Comparison of ENCODE assay signal across 8 mouse cellular contexts in genomic region chr3:103968701-103969100, GRCm38 (mm10). TPM values are rescaled to one million over a fixed set of nuclear protein-coding genes. Genes with fewer than 3 reads are reported as not detected.
DNase-seq lines count a peak whose midpoint lies in the region; ATAC-seq and TF ChIP-seq lines count a peak whose summit lies in the region.

No protein-coding gene starts in this region.

- H3K9me3 ChIP-seq in erythroblast, embryonic 14.5 days (ENCODE audit: control insufficient read depth, low read length), result no peaks in the 10 kb centered on the region
- H3K9me3 ChIP-seq in hindbrain, embryonic 11.5 days (ENCODE audit: control insufficient read depth, low read length), result no peaks in the 10 kb centered on the region
- no peaks in the 10 kb centered on the region for H3K9me3 ChIP-seq in limb, embryonic 13.5 days

- peak overlapping the region; percentile 48 for H3K27ac ChIP-seq in cortical plate, adult 2 months (ENCODE audit: insufficient read depth, low read length)
- peak overlapping the region; percentile 99 for H3K27ac ChIP-seq in hindbrain, embryonic 11.5 days (ENCODE audit: low read depth, low read length)
- H3K27ac ChIP-seq in limb, embryonic 13.5 days, result peak overlapping the region; percentile 97

- peak overlapping the region; percentile 76 for H3K4me2 ChIP-seq in hindbrain, embryonic 11.5 days (replicated peaks; ENCODE audit: low read depth, low read length)
- H3K4me2 ChIP-seq in limb, embryonic 13.5 days (replicated peaks), result peak overlapping the region; percentile 78

- TF ChIP-seq CTCF in C2C12 (IDR thresholded peaks at IDR 0.05; ENCODE audit: control insufficient read depth, insufficient read depth, insufficient read length), result no peak
- no peak for TF ChIP-seq CTCF in cortical plate, adult 2 months (IDR thresholded peaks at IDR 0.05; ENCODE audit: extremely low read depth, insufficient read depth, low read length)

- DNase-seq in hindbrain, embryonic 11.5 days (ENCODE audit: low spot score), result peak; percentile 78
- DNase-seq in retina, postnatal 7 days (ENCODE audit: low read depth, low spot score), result peak; percentile 5
- no peak for DNase-seq in adrenal gland, postnatal 4 days (ENCODE audit: low spot score in 2 of 2)

- peak overlapping the region; percentile 94 for H3K9ac ChIP-seq in hindbrain, embryonic 11.5 days (ENCODE audit: low read depth, low read length)
- peak overlapping the region; percentile 93 for H3K9ac ChIP-seq in limb, embryonic 13.5 days

- no peak for ATAC-seq in erythroblast, adult 5-6 weeks (replicated peaks; ENCODE audit: low FRiP score, poor library complexity, severe bottlenecking)
- ATAC-seq in hindbrain, embryonic 11.5 days (ENCODE audit: low FRiP score), result peak; percentile 89
- ATAC-seq in limb, embryonic 13.5 days (ENCODE audit: low FRiP score, low read depth), result peak; percentile 74

- H3K79me3 ChIP-seq in C2C12 (ENCODE audit: low read depth), result peaks cover 8% of the 10 kb centered on the region

- H3ac ChIP-seq in C2C12 (ENCODE audit: control insufficient read depth, insufficient read length, low read depth), result peak overlapping the region; percentile 83

- peaks cover 27% of the 10 kb centered on the region for H3K4me1 ChIP-seq in erythroblast, embryonic 14.5 days (ENCODE audit: control insufficient read depth)
- peaks cover 4% of the 10 kb centered on the region; the same call in 1 of the 2 replicates for H3K4me1 ChIP-seq in cortical plate, adult 2 months (ENCODE audit: control insufficient read depth, insufficient read depth, low read length)
- H3K4me1 ChIP-seq in hindbrain, embryonic 11.5 days (replicated peaks; ENCODE audit: control insufficient read depth, insufficient read depth, low read length), result no peaks in the 10 kb centered on the region; the same call in 1 of the 2 replicates
- H3K4me1 ChIP-seq in limb, embryonic 13.5 days, result peaks cover 14% of the 10 kb centered on the region

- under 1% methylated on average over 17 of the region's 24 CpGs for WGBS in hindbrain, embryonic 11.5 days
- under 1% methylated on average over 24 of the region's 24 CpGs for WGBS in limb, embryonic 13.5 days

- H3K36me3 ChIP-seq in erythroblast, embryonic 14.5 days (ENCODE audit: control insufficient read depth), result peaks cover 41% of the 10 kb centered on the region
- peaks cover 49% of the 10 kb centered on the region for H3K36me3 ChIP-seq in C2C12 (ENCODE audit: control insufficient read depth, insufficient read depth)
- no peaks in the 10 kb centered on the region for H3K36me3 ChIP-seq in hindbrain, embryonic 11.5 days (ENCODE audit: control insufficient read depth, insufficient read depth, low read length)
- peaks cover 26% of the 10 kb centered on the region for H3K36me3 ChIP-seq in limb, embryonic 13.5 days

- H3K79me2 ChIP-seq in C2C12 (ENCODE audit: control insufficient read depth, insufficient read depth), result peaks cover 35% of the 10 kb centered on the region

- H3K27me3 ChIP-seq in erythroblast, embryonic 14.5 days (ENCODE audit: control insufficient read depth), result no peaks in the 10 kb centered on the region
- no peaks in the 10 kb centered on the region for H3K27me3 ChIP-seq in C2C12 (ENCODE audit: control insufficient read depth, insufficient read depth, insufficient read length)
- H3K27me3 ChIP-seq in hindbrain, embryonic 11.5 days (ENCODE audit: control insufficient read depth, insufficient read depth, low read length), result no peaks in the 10 kb centered on the region
- H3K27me3 ChIP-seq in limb, embryonic 13.5 days, result no peaks in the 10 kb centered on the region

- H3K4me3 ChIP-seq in erythroblast, embryonic 14.5 days (replicated peaks), result peak overlapping the region; percentile 95
- H3K4me3 ChIP-seq in C2C12 (ENCODE audit: insufficient read depth, poor library complexity, severe bottlenecking), result peak overlapping the region; percentile 62
- peak overlapping the region; percentile 62 for H3K4me3 ChIP-seq in cortical plate, adult 2 months (ENCODE audit: insufficient read depth, low read length)
- peak overlapping the region; percentile 81 for H3K4me3 ChIP-seq in hindbrain, embryonic 11.5 days (ENCODE audit: low read depth, low read length)
- peak overlapping the region; percentile 91 for H3K4me3 ChIP-seq in limb, embryonic 13.5 days

- TF ChIP-seq POLR2A in cortical plate, adult 2 months (IDR thresholded peaks at IDR 0.05; ENCODE audit: extremely low read depth, insufficient read depth, low read length), result no peak

TF ChIP-seq in C2C12, 6 proteins besides CTCF, POLR2A, EP300 and RAD21:
- TF ChIP-seq MAX (IDR thresholded peaks at IDR 0.05), result no peak
- no peak for TF ChIP-seq FOSL1 (IDR thresholded peaks at IDR 0.05; ENCODE audit: insufficient read depth, low read length, poor library complexity, severe bottlenecking)
- TF ChIP-seq MYOD1 (IDR thresholded peaks at IDR 0.05; ENCODE audit: control insufficient read depth, insufficient read length, low read depth), result no peak
- no peak for TF ChIP-seq USF1 (IDR thresholded peaks at IDR 0.05; ENCODE audit: low read depth)
- no peak for TF ChIP-seq MYOG (IDR thresholded peaks at IDR 0.05; ENCODE audit: control insufficient read depth, extremely low read depth, insufficient read length)
- no peak for TF ChIP-seq CEBPB (IDR thresholded peaks at IDR 0.05; ENCODE audit: low read depth)
TF ChIP-seq in C2C12: peak in this region for 0.

RNA-seq across cellular contexts. Expression of gene Phtf1, which starts 0.8 kb away (rescaled TPM):
- 0.10 and 0.39 TPM in 2 replicates for polyA plus RNA-seq in erythroblast, embryonic 14.5 days (2012)
- 2.7 and 3.7 TPM in 2 replicates for total RNA-seq in erythroblast, adult 5-6 weeks (2015; ENCODE audit: low replicate concordance)
- 5.6 and 21.0 TPM in 2 replicates for total RNA-seq in erythroblast, adult 5-6 weeks (2017; ENCODE audit: low replicate concordance)
- 10.0 TPM for polyA plus RNA-seq in C2C12 (2012; fragmentation: generic; extraction: Trizol)
- 25.3 and 27.7 TPM in 2 replicates for polyA plus RNA-seq in cortical plate, adult 2 months (2012; rRNA removed)
- polyA plus RNA-seq in hindbrain, embryonic 11.5 days (2014; fragmentation: Nextera tagmentation; extraction: Ambion mirVana), result 49.3 and 53.0 TPM in 2 replicates
- polyA plus RNA-seq in limb, embryonic 13.5 days (2015; fragmentation: Nextera tagmentation; extraction: Ambion mirVana), result 35.9 and 36.2 TPM in 2 replicates
- 10 to 100 TPM; 24.3 to 28.9 TPM for total RNA-seq in adrenal gland, postnatal 4 days (2021)

RNA-seq across cellular contexts. Expression of gene Rsbn1, which starts 54.8 kb away (rescaled TPM):
- 0.91 and 1.1 TPM in 2 replicates for polyA plus RNA-seq in erythroblast, embryonic 14.5 days (2012)
- 10.9 and 16.3 TPM in 2 replicates for total RNA-seq in erythroblast, adult 5-6 weeks (2015; ENCODE audit: low replicate concordance)
- 13.8 and 15.0 TPM in 2 replicates for total RNA-seq in erythroblast, adult 5-6 weeks (2017; ENCODE audit: low replicate concordance)
- 2.6 TPM for polyA plus RNA-seq in C2C12 (2012; fragmentation: generic; extraction: Trizol)
- 9.5 and 9.8 TPM in 2 replicates for polyA plus RNA-seq in cortical plate, adult 2 months (2012; rRNA removed)
- polyA plus RNA-seq in hindbrain, embryonic 11.5 days (2014; fragmentation: Nextera tagmentation; extraction: Ambion mirVana), result 20.0 and 22.7 TPM in 2 replicates
- 14.4 and 14.6 TPM in 2 replicates for polyA plus RNA-seq in limb, embryonic 13.5 days (2015; fragmentation: Nextera tagmentation; extraction: Ambion mirVana)
- total RNA-seq in adrenal gland, postnatal 4 days (2021), result 10 to 100 TPM; 20.3 to 20.9 TPM

Comparison
In these comparisons a context has a peak if more than half of its experiments do, and no peak if none do; other contexts are left out.
1. H3K27ac ChIP-seq: peak in every context shown above with its lines; median percentile 99 in hindbrain, embryonic 11.5 days; 97 in limb, embryonic 13.5 days; 48 in cortical plate, adult 2 months.
2. DNase-seq: peak in hindbrain, embryonic 11.5 days (single experiment) and retina, postnatal 7 days (single experiment); none in adrenal gland, postnatal 4 days (0 of 2).
3. Peak in every context shown above with its lines, with median percentiles within 50 percentile points of each other: H3K4me3 ChIP-seq.